Mouse (Mus musculus): Measurements from ENCODE around the gene Zfp229.
"Not testable (repeated sequence)": the region's sequence is repeated elsewhere in the genome, so short reads cannot be mapped to it uniquely, and the experiment has no call there.

The Zfp229 gene

DNA sequence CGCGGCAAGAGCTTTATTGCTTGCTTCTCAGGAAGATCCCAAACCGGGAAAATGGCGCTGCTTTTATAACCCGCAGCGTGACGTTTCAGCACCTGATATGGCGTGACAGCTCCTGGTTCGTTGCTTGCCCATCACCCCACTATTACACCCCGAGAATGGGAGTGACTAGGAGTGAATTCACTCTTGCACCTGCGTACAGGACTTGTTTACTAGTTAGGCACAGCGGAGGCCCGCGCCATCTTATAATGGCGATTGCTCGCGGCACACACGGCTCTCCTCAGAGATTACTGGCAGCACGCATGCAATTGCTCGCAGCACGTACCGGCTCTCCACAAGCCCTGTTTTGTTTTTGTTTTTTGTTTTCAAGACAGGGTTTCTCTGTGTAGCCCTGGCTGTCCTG, at the start of gene Zfp229:
Gene Zfp229 (plus strand): TSS at position 301 of the 400 bp plus-strand sequence.
- not testable (repeated sequence) for DNase-seq

GRCm38 (mm10) chr17:21691560-21691959, 39.0 kb upstream of the Zfp229 start, which contains the start of gene Gm10226:
Gene Gm10226, plus strand, starts transcription at chr17:21691860.
- no peak for DNase-seq

DNA sequence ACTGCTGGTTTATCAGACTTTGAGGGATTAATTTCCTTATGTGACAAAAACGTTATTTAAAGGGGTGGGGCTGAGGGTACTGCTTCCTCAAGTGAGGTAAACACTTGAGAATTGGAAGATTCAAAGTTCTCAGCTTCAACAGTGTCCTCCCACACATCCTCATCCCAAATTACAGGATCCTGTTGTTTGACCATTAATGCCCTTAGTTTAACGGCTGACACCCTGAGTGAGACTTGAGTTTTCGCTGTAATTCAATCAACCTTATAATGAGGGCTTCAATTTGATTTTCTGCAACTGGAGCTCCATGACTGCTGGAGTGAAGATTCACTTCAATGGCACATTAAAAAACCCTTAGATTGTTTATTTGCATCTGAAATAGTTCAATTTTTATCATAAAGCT, 37.3 kb upstream of the Zfp229 start:
- no peak for DNase-seq

DNA sequence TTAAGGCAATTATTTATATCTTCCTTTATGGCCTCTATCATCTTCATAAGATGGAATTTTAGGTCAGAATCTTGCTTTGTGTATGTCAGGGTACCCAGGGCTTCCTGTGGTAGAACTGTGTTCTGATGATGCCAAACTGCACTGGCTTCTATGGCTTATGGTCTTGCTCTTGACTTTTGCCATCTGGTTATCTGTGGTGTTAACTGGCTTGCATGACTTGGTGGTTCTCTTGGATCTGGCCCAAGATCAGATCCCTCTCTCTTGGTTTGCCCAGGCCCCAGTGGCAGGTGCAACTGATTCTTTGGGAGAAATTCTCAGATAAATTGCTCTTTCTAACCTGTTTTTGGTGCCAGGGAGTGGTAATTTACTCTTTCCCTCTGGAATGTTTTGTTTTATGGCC, 34.5 kb upstream of the Zfp229 start:
- no peak for DNase-seq

DNA sequence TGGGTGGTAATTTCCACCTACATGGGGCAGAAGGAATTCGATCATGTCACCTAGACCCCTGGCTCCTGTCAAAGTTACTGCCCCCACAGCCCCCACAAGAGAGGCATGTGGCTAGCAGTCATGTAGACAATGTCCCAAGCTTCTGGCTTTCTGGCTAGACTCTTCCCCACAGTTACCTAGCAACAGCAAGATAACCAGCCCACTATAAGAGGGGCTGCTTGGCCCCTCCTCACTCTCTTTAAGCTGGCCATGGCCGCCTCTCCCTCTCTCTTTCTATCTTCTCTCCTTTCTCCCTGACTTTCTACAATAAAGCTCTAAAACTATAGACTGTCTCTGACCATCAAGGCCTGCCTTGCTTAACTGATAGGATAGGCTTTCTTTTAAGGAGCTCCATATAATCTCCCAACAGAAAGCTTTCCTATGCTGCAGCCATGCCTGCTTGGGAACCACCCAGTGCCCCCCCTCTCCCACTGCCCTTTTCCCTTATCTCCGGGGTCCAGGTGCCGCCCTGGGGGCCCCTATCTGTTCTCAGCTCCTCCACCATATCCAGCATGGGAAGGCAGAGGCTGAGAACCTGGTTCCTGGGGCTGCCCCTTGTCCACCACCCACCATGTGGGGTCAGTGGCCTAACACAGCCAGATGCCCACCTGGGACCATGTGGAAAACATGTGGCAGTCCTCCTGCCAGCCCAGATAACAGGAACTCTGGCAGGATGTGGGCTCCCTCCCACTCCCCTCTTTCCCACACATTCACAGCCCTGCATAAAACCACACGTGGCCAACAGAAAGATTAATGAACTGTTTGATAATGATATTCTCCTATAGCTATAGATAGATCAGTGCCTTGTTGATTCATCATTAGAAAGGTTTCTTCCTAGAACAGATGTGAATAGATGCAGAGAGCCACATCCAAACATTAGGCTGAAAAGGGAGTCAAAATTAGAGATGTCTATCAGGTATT, 28.0 kb upstream of the Zfp229 start:
- no peak for DNase-seq

- DNase-seq: no peak
These were observed 27.2 kb upstream of the Zfp229 start for GRCm38 (mm10) chr17:21703414-21703813.

- DNase-seq: peak; percentile 90 to 93
These were observed 23.1 kb upstream of the Zfp229 start, which contains the start of gene Zfp760 for GRCm38 (mm10) chr17:21707343-21707996. Gene Zfp760, plus strand, starts transcription at chr17:21707741.

GRCm38 (mm10) chr17:21708401-21708800, 22.2 kb upstream of the Zfp229 start:
- no peak for DNase-seq

- DNase-seq: no peak
These were observed 2.5 kb downstream of the Zfp229 start for GRCm38 (mm10) chr17:21733049-21733448.

DNA sequence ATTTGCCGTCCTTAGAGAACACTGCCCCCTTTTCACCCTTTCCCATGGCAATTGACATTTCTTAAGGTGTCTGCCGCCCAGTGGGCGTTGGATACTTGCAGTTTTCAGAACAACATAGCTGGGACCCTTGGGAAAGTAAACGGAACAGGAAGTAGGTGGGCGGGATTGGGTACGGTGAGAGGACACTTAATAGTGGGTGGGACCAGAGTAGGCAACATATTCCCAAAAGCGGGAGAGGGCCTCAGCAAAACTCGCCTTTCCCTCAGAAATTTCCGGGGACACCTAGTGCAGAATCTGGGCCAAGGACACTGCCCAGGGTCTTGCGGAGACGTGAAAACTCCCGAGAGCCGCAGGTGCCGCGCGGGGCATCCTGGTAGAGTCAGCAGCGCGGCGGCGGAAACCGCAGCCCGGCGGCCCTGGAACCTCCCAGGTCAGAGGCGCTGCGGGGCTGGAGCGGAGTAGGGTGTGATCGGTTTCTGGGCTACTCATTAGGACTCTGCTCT, 3.0 kb downstream of the Zfp229 start:
- DNase-seq: peak; percentile 80 to 81

GRCm38 (mm10) chr17:21752791-21753190, 22.2 kb downstream of the Zfp229 start:
- peak in 1 of 2 experiments; percentile 20 for DNase-seq

GRCm38 (mm10) chr17:21753342-21754208, 23.0 kb downstream of the Zfp229 start:
- DNase-seq: peak; percentile 21 to 26

DNA sequence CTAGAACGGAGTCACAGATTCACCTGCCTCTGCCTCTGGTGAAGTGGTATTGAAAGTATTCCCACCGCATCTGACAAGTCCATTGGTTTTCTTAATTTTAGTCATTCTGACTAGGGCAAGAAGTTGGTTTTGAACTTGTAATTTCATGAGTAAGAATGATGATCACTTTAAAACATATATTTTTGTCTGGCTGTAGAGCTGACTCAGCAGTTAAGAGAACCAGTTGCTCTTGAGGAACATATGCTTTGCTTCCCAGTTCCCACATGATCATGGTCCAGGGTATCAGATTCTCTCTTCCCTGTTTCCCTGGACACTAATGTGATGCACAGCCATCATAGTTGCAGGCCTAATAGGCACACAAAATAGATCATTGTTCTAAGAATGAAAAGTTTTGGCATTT, 39.7 kb downstream of the Zfp229 start:
- DNase-seq: no peak

DNA sequence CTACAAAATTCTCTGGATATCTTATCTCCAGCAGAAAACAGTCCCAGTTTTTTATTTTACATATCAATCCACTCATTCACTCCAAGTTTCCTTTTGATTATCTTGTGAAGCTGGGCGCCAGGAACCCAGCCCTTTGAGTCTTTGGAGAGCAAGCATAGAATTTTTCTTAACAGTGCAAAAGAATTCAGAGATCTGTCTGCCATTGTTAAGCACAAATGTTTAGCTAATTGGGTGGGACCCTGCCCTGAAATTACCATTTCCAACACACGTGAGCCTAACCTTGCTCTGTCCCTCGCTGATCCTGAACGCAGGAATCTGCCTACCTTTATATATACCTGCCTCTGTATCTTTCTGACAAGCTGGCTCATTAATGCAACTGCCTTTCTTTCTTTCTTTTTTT, 61.7 kb downstream of the Zfp229 start:
- no peak for DNase-seq

DNA sequence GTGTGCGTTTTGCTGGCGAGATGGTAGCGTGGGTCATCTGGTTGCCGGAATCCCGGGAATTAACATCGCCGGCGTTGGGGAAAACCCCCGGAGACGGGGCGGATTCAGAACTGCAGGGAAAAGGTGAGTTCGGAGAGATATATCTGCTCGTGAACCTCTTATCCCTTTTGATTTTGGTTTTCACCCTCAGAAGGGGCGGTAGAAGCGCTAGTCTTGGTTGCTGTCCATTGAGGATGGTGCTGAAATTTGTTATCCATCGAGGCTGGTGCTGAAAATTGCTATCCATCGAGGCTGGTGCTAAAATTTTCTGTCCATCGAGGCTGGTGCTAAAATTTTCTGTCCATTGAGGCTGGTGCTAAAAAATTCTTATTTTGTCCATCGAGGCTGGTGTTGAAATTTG, 70.8 kb downstream of the Zfp229 start:
- DNase-seq: not testable (repeated sequence)

Data from lung, postnatal 4 days (tissue).